Mouse (Mus musculus): ENCODE results near the gene Sgms1.
"Not testable (repeated sequence)": the region's sequence is repeated elsewhere in the genome, so short reads cannot be mapped to it uniquely, and the experiment has no call there.

Gene Sgms1

DNA sequence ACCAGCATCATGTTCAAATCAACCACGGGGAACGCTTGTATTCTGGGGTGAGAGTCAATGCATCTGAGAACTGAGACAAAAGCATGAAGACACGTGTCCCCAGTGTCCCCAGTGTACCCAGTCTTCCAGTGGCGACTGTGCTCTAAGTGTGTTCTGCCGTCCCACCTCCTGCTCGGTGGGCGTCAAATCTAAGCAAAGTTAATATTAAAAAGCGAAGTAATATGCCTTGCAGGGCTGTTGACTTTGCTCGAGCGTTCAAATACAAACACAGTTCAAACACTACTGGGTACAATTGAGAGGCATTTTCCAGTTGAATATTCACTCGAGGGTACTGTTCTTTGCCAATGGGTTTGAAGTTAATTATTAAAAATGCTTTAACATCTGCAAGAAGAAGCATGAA, 66.4 kb downstream of the Sgms1 start:
- DNase-seq = peak; percentile 75

GRCm38 (mm10) chr19:32322429-32323035, 67.0 kb downstream of the Sgms1 start:
- peak; percentile 86 for DNase-seq

DNA sequence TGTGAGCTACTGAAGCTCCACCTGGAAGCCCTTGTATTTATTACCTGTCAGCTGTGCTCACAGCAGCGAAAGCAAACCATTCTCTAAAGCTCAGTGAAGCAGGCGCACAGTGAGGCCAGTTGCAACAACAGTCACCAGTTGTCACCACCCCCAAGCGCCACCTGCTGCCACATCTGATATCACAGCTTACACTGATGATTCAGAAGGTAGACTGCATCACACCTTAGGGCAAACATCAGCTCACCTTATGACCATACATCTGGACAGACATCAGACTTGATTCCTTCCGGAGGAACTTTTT, 69.2 kb downstream of the Sgms1 start:
- DNase-seq = peak; percentile 77

- DNase-seq = peak; percentile 40
Measured at GRCm38 (mm10) chr19:32319531-32320365, 69.8 kb downstream of the Sgms1 start.

DNA sequence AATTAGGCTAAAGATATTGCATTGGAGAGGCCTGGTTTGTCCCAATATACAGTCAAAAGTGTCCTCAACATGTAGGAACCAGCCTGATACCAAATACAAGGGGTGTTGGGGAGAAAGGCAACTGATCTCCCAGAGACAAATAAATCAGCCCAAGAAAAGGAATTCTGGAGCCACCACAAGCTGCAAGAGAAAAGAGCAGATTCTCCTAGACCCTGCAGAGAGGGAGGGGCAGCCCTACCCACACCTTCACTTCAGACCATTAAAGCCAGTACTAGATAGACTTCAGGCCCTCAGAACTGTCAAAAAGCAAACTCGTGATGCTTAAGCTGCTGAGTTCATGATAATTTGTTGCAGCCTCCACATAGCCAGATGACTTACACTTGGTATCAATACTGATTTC, 70.5 kb downstream of the Sgms1 start:
- no peak for DNase-seq

DNA sequence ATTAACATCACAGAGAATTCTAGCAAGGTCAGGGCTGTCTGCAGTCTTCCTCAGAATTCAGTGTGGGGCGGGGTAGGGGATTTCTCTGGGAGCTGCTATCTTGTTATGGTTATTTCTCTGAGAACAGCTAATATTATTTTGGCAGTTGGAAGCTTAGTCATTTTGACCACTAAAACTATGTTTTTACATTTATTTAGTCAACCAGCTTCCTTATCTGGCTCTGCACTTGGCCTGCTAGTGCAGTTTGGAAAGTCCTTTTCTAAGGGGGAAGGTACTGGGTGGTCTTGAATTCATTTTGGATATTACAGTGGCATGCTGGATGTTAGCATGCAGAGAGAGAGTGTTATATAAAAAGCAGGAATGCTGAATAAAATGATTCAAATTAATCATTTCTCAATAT, 72.2 kb downstream of the Sgms1 start:
- not testable (repeated sequence) for DNase-seq

DNA sequence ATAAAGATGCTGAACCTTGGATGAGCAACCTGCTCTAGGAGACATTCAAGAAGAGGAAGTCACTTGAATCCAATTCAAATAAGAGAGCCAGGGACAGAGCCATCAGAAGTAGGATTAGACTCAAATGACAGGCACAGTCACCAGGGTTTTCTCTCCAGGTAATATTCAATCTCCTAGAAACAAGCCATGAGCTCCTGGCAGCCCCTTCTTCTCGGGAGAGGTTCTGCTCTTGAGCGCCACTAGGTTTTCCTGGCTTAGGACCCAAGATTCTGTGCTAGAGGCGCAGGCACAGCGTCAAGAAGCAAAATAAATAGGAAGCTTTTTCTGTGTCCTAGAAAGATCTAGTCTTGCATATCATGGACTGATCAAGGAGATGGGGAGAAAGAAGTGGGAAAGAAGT, 76.2 kb downstream of the Sgms1 start:
- no peak for DNase-seq

- DNase-seq = no peak
Measured at GRCm38 (mm10) chr19:32311762-32312161, 77.8 kb downstream of the Sgms1 start.

DNA sequence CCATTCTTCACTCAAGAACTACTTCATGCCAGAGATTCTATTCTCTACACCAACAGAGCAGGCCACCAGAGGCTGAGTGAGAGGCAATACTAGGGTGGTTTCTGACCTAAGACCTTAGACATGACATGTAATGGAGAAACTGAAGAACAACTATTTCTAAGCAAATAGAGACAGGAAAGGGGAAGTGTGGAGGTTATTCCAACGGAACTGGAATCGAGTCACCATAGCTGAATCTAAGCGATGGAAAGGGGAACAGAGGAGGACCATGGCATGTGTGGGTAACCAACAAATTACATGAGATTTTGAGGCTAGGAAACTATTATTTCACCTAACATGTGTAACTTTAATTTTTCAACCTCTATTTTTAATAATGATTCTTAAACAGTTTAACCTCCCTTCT, 78.5 kb downstream of the Sgms1 start:
- DNase-seq = no peak

- DNase-seq = no peak
Measured at GRCm38 (mm10) chr19:32310483-32310882, 79.0 kb downstream of the Sgms1 start.

GRCm38 (mm10) chr19:32309346-32309745, 80.2 kb downstream of the Sgms1 start:
- DNase-seq = peak; percentile 64

GRCm38 (mm10) chr19:32308311-32308710, 81.2 kb downstream of the Sgms1 start:
- no peak for DNase-seq

DNA sequence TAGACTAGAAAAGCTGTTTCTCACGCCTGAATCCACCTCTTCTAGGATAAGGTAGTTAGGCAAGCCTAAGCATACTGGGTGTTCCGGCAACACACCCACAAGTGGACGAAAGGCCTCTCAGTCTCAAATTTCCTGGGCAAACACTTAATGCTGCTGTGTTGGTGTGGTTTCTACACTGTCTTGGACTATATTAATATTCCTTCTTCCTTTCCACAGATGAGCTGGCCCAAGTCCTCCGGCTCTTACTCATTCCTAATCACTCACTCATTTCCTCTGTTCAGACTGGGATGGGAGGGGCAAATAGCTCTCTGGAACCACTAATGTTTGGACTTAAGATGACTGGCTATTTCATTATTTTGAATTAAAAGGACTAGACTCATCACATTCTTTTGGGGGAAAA, 84.6 kb downstream of the Sgms1 start:
- peak; percentile 76 for DNase-seq

DNA sequence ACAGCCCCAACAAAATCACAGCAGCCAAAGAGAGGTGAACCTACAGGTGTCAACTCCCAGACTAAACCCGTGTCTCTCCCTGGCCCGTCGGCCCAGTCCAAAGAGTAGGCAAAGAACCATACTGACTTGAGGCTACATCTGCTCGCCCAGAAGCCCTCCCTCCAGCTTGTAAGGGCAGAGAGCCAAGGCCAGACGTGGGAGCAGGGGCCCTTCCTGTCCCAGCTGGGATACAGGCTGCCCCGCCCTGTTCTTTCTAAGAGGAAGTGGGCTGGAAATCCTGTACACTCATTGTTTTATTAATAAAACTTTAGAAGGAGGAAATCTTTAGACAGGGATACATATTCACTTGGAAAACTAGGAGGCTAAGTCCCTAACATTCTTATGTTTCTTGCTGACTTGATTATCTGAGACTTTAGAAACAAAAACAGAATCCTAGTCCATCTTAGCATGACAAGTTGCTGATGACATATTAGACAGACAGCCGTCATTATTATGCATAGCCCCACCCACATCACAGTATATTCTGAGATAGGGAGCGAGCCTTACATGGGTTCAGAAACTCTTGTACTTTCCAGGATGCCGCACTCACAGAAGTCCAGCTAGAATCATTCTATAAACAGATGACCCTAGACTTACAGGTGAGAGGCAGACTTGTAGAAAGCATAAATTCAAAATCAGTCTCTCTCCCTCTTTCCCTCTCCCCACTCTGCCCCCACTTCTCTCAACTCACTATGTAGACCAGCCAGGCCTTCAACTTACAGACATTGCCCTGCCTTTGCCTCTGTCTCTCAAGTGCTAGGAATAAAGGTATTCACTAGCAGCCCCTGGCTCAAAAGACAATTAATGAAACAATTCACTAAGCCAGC, 85.3 kb downstream of the Sgms1 start:
- peak; percentile 89 for DNase-seq

- DNase-seq = no peak
Measured at GRCm38 (mm10) chr19:32302835-32303381, 86.6 kb downstream of the Sgms1 start.

DNA sequence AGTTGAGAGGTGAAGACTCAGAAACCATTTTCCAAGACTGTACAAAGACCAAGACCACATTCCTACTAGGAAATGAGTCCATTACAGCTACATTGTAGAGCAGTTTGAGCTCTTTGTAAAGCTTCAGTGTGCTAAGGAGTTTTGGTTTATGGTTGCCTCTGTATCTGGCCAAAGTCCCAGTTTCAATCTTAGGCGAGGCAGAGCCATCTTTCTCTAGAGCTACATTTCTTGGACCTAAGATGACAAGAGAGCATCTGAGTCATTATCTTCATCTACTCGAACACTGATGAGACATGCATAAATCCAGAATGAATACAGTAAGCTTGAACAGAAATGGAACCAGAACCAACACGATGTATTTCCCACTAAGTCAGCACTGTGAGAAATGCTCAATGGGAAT, 87.9 kb downstream of the Sgms1 start:
- no peak for DNase-seq

GRCm38 (mm10) chr19:32298221-32298620, 91.3 kb downstream of the Sgms1 start:
- no peak for DNase-seq

GRCm38 (mm10) chr19:32296863-32297262, 92.7 kb downstream of the Sgms1 start:
- no peak for DNase-seq

DNA sequence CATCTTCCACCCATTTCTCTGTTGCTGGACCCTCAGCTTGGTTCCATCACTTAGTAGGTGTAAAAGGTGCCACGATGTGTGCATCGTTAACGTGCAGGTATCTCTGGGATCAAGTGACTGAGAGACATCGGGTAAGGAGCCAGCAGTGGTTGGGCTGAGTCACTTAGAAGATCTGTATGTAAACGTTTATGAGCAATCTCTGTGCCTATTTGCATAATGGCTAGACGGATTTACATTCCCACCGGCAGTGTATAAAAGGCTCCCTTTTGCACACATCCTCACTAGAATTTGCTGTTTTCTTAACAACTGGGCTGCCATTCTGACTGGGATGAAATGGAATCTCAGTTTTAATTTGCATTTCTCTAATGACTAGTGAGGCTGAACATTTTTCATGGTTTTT, 93.9 kb downstream of the Sgms1 start:
- no peak for DNase-seq

DNA sequence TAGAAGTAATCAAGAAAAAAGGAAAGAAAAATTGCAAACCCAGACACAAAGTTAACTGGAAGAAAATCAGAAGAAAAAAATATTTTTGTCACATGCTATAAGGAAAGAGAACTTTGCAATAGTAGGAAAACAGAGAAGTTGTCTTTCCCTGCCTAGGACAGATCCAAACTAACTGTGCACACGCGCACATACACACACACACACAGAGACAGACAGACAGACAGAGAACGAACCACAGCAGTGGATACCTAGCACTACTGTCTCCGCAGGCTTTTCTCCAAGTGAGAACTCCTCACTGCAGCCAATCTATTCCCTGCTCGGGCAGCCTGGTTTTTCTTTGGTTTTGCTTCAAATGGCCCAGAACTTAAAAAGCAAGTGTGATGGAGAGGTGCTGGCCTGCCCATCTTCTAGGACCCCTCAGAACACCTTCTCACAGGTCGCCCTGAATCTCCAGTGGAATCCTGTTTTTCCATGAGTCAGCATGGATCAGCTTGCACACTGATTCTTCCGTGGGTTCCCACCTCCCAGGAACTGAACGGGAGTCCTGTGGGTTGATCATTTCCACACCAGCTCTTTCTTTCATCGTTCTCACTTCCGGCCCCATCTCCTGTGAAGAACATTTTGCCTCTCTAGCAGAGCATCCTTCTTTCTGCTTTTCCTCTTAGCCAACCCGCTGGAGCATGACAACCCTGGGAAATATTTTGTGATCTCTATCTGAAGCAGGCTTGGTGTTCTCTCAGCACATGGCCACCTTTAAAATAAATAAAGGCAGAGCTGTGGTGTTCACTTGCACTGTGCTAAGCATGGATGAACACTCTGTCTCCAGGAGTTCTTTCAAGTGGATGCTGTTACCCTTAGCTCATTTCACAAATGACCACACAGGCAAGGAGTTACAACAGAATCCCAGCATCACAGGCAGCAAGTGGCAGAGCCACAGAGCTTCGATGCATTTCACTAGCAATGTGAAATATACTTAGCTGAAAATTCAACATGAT, 96.4 kb downstream of the Sgms1 start:
- no peak for DNase-seq

- DNase-seq = peak; percentile 56
Measured at GRCm38 (mm10) chr19:32292067-32292739, 97.3 kb downstream of the Sgms1 start.

GRCm38 (mm10) chr19:32291130-32291529, 98.4 kb downstream of the Sgms1 start:
- no peak for DNase-seq

Measured in kidney, postnatal 14 days (tissue).